Mouse (Mus musculus): ENCODE data around the gene Entpd7.

Gene Entpd7

GRCm38 (mm10) chr19:43724821-43725220, 35.3 kb downstream of the Entpd7 start:
- no peak for DNase-seq (ENCODE audit: low spot score)

DNA sequence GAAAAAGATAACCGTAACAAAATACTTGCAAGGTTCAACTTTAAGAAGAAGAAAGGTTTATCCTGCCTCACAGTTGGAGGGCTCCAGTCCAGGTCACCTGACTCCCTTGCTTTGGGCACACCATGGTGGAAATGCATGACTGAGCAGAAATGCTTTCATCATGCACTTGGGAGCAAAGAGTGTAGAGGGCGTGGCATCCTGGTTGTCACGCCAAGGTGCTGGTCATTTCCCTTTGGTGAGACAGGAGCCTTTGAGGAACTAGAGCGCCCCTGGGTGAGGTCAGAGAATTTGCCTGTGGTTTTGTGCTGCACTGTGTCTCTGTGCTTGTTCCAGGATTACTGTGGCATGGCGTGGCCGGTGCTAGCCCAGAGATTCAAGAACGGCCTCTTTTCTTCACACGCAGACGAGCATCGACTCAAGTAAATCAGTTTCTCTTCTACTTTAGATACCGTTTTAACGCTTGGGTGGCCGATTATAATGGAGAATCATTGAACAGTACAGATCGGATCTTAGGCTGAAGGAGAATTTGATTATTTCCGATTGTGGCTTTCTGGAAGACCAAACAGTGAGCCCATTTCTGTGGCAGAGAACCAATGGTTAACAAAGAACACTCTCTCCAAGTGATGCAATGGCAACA, 37.2 kb downstream of the Entpd7 start:
- DNase-seq (ENCODE audit: low spot score) = peak; percentile 32

DNA sequence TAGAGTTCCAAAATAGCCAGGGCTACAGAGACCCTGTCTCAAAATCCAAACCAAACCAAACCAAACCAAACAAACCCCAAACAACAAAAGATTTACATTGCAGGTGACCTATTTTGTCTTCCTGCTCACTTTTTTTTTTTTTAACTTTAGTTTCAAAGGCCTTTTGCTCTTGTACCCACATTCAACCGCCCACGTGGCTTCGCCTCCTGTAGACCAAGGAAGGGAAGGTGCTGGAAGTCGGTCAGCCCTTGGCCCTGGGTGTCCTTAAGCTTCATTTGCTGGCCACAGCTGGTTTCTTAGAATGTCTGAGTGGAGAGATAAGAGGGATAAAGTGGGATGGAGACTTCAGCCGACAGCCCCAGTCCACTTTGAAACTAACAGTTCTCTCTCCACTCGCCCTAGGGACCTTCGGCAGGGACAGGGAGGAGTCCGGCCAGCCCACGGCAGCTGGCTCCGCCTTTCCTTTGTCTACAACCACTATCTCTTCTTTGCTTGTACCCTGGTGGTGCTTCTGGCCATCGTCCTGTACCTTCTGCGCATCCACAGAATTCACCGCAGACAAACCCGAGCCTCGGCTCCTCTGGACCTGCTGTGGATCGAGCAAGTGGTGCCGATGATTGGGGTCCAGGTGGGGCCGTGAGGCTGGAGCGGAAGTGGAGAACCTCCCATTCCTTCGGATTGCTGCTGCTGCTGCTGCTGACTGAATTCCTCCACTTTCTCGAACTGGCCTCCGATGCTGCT, 40.0 kb downstream of the Entpd7 start:
- DNase-seq (ENCODE audit: low spot score) = peak; percentile 65

- DNase-seq (ENCODE audit: low spot score) = peak; percentile 33
Observed at GRCm38 (mm10) chr19:43730037-43730428, 40.6 kb downstream of the Entpd7 start.

- DNase-seq (ENCODE audit: low spot score) = no peak
Observed at GRCm38 (mm10) chr19:43731157-43731556, 41.7 kb downstream of the Entpd7 start.

- DNase-seq (ENCODE audit: low spot score) = no peak
Observed at GRCm38 (mm10) chr19:43738409-43738808, 48.9 kb downstream of the Entpd7 start.

DNA sequence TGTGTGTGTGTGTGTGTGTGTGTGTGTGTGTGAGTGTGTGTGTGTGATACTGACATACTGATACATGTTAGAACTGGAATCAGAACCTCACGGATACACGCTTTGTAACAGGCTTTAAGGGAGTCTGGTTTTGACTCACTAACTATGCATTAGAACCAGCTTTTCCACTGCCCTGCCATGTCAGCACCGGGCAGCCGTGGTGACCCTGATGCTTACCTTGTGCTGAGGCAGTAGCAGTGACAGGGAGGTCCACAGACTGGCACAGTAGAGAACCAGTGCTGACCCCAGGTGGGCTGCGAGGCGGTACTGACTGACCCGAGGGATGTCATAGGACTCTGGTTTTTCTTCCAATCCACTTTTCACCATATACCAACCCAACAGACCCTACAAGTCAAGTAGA, 53.9 kb downstream of the Entpd7 start:
- no peak for DNase-seq (ENCODE audit: low spot score)

GRCm38 (mm10) chr19:43745740-43746139, 56.3 kb downstream of the Entpd7 start:
- DNase-seq (ENCODE audit: low spot score) = no peak

DNA sequence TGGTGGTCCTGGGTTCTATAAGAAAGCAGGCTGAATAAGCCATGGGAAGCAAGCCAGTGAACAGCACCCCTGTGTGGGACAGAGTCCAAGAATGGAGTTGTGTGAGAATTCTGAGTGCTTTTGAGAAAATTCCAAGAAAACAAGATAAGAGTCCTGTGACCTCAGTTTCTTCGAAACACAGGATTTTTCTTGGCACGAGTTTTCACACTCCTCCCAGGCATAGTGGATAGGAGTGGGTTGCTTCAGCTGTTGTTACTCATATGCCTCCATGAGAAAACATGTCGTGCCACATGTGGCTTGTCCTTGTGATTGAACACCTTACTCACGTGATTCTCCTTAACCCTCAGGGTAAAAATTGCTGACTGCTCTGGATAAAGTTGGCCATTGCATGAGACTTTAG, 58.4 kb downstream of the Entpd7 start:
- no peak for DNase-seq (ENCODE audit: low spot score)

- no peak for DNase-seq (ENCODE audit: low spot score)
Observed at GRCm38 (mm10) chr19:43750008-43750407, 60.5 kb downstream of the Entpd7 start.

- DNase-seq (ENCODE audit: low spot score) = peak; percentile 97
Observed at GRCm38 (mm10) chr19:43752489-43753225, 63.2 kb downstream of the Entpd7 start, which contains the start of the genes Cutc and Cox15. Cutc (plus strand) TSS chr19:43752996. Cox15 (minus strand) TSS chr19:43753000.

DNA sequence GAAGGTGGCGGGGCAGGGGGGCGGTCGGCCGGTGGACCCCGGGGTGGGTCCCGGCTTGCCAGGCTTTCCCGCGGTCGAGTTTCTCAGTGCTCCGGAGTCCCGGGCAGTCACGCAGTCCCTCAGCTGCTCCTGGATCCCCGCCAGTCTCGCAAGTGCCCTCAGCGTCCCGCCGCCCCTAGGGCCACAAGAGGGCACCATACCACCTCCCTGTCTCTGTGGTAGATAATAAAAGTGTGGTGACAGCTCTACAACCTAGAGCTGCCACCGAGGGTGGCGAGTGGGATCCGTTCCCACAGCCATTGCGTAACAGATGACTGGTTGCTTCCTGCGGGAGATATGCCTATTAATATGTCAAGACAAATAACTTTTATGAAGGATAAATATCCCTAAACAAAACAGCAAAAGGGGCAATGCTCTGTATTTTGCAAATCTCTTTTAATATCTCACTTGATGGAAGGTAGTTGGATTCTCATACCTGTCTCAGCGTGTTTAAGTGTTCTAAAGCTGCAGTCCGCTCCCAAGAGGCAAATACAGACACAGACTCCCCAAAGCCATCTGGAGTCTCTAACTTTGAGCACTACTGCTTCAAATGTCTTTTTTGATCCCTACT, 63.9 kb downstream of the Entpd7 start:
- DNase-seq (ENCODE audit: low spot score) = peak; percentile 95

- no peak for DNase-seq (ENCODE audit: low spot score)
Observed at GRCm38 (mm10) chr19:43754237-43754636, 64.8 kb downstream of the Entpd7 start.

DNA sequence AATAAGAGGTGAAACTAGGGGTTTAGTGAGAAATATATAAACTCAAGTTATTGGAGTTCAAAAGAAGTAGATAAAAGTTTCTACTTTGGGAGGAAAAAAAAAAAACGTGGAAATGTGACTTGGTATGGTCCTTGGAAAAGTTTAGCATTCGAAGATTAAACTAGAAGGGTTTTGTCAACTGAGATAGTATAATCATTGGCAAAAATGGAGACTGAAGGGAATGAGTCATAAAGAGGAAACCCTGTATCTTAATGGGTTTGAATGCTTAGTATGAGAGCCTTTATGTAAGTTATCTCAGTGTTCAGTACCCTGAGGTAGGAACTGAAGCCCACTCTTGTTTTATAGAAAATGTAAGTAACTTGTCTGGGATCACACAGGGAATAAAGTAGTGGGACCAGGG, 65.4 kb downstream of the Entpd7 start:
- DNase-seq (ENCODE audit: low spot score) = no peak

GRCm38 (mm10) chr19:43760504-43760903, 71.0 kb downstream of the Entpd7 start:
- peak; percentile 88 for DNase-seq (ENCODE audit: low spot score)

GRCm38 (mm10) chr19:43761543-43762256, 72.2 kb downstream of the Entpd7 start:
- DNase-seq (ENCODE audit: low spot score) = no peak

- DNase-seq (ENCODE audit: low spot score) = no peak
Observed at GRCm38 (mm10) chr19:43762410-43762809, 72.9 kb downstream of the Entpd7 start.

GRCm38 (mm10) chr19:43766451-43766850, 77.0 kb downstream of the Entpd7 start:
- no peak for DNase-seq (ENCODE audit: low spot score)

DNA sequence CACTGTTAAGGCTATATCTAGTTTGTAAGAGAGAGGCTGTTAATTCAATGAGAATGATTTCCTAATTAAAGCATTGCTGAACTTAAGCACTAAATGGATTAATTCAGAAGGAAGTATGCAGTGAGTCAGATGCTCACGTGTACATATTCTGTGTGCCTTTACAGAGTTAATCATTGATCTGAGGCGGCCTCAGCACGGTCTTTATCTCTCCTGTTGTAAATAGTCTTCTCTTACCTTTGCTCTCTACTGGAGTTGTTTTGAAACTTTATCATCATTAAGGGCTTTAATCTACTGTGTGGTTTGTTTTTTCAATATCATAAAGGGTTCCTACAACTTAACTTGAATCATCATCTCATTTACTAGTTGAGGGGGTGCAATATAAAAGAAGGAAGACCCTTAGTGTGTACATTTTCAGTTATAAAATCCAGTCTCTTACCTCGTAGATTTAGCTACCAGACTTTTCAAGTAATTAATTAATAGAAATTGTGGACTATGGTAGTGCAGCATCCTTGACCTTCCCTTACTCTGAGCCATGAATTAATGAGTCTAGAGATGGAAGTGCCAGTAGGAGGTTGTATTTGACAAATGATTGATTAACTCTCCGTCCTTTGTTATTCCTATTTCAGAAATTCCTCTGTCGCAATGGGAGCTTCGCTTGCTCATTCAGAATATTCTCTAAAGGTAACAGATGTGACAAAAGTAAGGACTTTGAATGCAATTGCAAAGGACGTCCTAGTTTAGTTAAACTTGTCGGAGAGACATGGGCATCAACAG, 78.3 kb downstream of the Entpd7 start:
- no peak for DNase-seq (ENCODE audit: low spot score)

GRCm38 (mm10) chr19:43769366-43769960, 80.0 kb downstream of the Entpd7 start:
- no peak for DNase-seq (ENCODE audit: low spot score)

GRCm38 (mm10) chr19:43770584-43770983, 81.1 kb downstream of the Entpd7 start:
- DNase-seq (ENCODE audit: low spot score) = no peak

All from testis, postnatal 10 days (tissue).